Mouse (Mus musculus): ENCODE results near the gene Nsg1.

- TF ChIP-seq TAL1 (IDR thresholded peaks at IDR 0.05; ENCODE audit: low read length) (no peak), GATA1 (IDR thresholded peaks at IDR 0.05; ENCODE audit: low read length) (no peak)
These were observed 18.8 kb downstream of the Nsg1 start for GRCm38 (mm10) chr5:38140893-38141292.

Data from erythroblast, embryonic 14.5 days (primary cell).